In the genomic region with DNA sequence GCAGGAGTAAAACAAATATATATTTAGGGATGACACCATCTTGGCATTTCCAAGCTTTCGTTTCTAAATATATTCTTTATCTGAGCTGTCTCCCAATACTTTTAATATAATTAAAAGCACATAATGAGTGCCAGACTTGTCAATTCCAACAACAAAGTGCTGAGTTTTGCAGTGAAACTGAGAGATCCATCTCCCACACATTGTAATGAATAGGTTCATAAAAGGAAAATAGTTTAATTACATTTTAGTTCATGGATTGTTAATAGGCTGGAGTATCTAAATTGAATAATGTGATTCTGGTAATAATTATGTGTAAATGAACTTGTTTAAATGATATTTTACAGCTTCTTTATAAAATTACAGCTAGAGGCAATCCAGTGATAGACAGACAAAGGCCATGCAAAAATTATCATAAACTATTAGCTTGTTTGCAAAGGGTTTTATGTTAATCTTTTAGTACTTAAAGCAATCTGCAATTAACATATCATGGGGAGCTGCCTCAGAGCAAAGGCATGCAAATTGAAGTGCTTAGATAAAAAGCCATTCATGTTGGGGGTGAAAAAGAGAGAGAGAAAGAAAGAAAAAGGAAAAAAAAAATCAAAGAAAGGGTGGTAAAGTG, we compare ENCODE assay signal across 16 mouse cellular contexts.
DNase-seq lines count a peak whose midpoint lies in the region; ATAC-seq and TF ChIP-seq lines count a peak whose summit lies in the region.
"Had no signal": no experiment of that assay in that cellular context is flagged by ENCODE, and none has a peak within 500 bp of the region (broad histone marks: within the 10 kb centered on the region; RNA-seq: fewer than 3 reads in every experiment).

No protein-coding gene starts in this region.

- no peak overlapping the region for H3K4me2 ChIP-seq in kidney, embryonic 15.5 days
- H3K4me2 ChIP-seq in kidney, embryonic 14.5 days (replicated peaks; ENCODE audit: low read depth, low read length): no peak overlapping the region
- no peak overlapping the region for H3K4me2 ChIP-seq in stomach, embryonic 15.5 days
- H3K4me2 ChIP-seq in stomach, postnatal 0 days (replicated peaks; ENCODE audit: low read depth): no peak overlapping the region
- no peak overlapping the region for H3K4me2 ChIP-seq in forebrain, postnatal 0 days (ENCODE audit: low read depth)
- no peak overlapping the region for H3K4me2 ChIP-seq in neural tube, embryonic 15.5 days
- H3K4me2 ChIP-seq: limb, embryonic 15.5 days had no signal

- H3K4me1 ChIP-seq in kidney, embryonic 15.5 days: peaks cover 15% of the 10 kb centered on the region
- peaks cover 11% of the 10 kb centered on the region; the same call in 1 of the 2 replicates for H3K4me1 ChIP-seq in kidney, embryonic 14.5 days (ENCODE audit: control insufficient read depth, insufficient read depth, low read length)
- peaks cover 7% of the 10 kb centered on the region; the same call in 1 of the 2 replicates for H3K4me1 ChIP-seq in stomach, embryonic 15.5 days
- peaks cover 10% of the 10 kb centered on the region; the same call in 1 of the 2 replicates for H3K4me1 ChIP-seq in stomach, postnatal 0 days (replicated peaks; ENCODE audit: control insufficient read depth, insufficient read depth)
- no peaks in the 10 kb centered on the region for H3K4me1 ChIP-seq in forebrain, postnatal 0 days (ENCODE audit: insufficient read depth)
- peaks cover 18% of the 10 kb centered on the region for H3K4me1 ChIP-seq in neural tube, embryonic 15.5 days

- H3K27me3 ChIP-seq in kidney, embryonic 15.5 days: no peaks in the 10 kb centered on the region
- 0 out of 2 replicates have a peak, but pooled peaks cover 2% of the 10 kb centered on the region for H3K27me3 ChIP-seq in kidney, embryonic 14.5 days (ENCODE audit: control insufficient read depth, insufficient read depth, low read length)
- H3K27me3 ChIP-seq in stomach, embryonic 15.5 days (replicated peaks): no peaks in the 10 kb centered on the region
- H3K27me3 ChIP-seq in stomach, postnatal 0 days (ENCODE audit: control insufficient read depth, insufficient read depth, low read length): no peaks in the 10 kb centered on the region
- peaks cover 12% of the 10 kb centered on the region for H3K27me3 ChIP-seq in forebrain, postnatal 0 days (ENCODE audit: insufficient read depth, low read length)
- H3K27me3 ChIP-seq in neural tube, embryonic 15.5 days (replicated peaks): no peaks in the 10 kb centered on the region
- H3K27me3 ChIP-seq: limb, embryonic 15.5 days; neural tube, embryonic 12.5 days had no signal

- no peaks in the 10 kb centered on the region for H3K36me3 ChIP-seq in kidney, embryonic 15.5 days
- H3K36me3 ChIP-seq in kidney, embryonic 14.5 days (ENCODE audit: control insufficient read depth, insufficient read depth, low read length): no peaks in the 10 kb centered on the region
- no peaks in the 10 kb centered on the region for H3K36me3 ChIP-seq in stomach, embryonic 15.5 days
- H3K36me3 ChIP-seq in stomach, postnatal 0 days (ENCODE audit: control insufficient read depth, insufficient read depth, low read length): no peaks in the 10 kb centered on the region
- no peaks in the 10 kb centered on the region for H3K36me3 ChIP-seq in forebrain, postnatal 0 days (ENCODE audit: insufficient read depth)
- H3K36me3 ChIP-seq in neural tube, embryonic 15.5 days: no peaks in the 10 kb centered on the region
- H3K36me3 ChIP-seq: G1E; limb, embryonic 15.5 days; neural tube, embryonic 12.5 days had no signal

- TF ChIP-seq CTCF in stomach, postnatal 0 days (IDR thresholded peaks at IDR 0.05; ENCODE audit: low read depth): no peak
- no peak for TF ChIP-seq CTCF in forebrain, postnatal 0 days (IDR thresholded peaks at IDR 0.05; ENCODE audit: low read depth)

- DNase-seq in stomach, postnatal 0 days (ENCODE audit: low spot score): no peak
- DNase-seq in forebrain, postnatal 0 days: peak; percentile 47
- no peak for DNase-seq in layer of hippocampus, postnatal 25 days (ENCODE audit: extremely low spot score in 1 of 2, low spot score in 1 of 2)
- no peak for DNase-seq in layer of hippocampus, adult 18-20 months (ENCODE audit: low spot score in 2 of 2)
- DNase-seq: cerebellum, adult 11-12 months; layer of hippocampus, adult 9-11 months; liver, postnatal 0 days; thymus, postnatal 25 days had no signal

- peak overlapping the region; percentile 61; the same call in 1 of the 2 replicates for H3K27ac ChIP-seq in kidney, embryonic 15.5 days
- no peak overlapping the region for H3K27ac ChIP-seq in kidney, embryonic 14.5 days (ENCODE audit: low read depth, low read length)
- peak overlapping the region; percentile 73; the same call in 1 of the 2 replicates for H3K27ac ChIP-seq in stomach, embryonic 15.5 days
- no peak overlapping the region for H3K27ac ChIP-seq in stomach, postnatal 0 days (replicated peaks)
- H3K27ac ChIP-seq in forebrain, postnatal 0 days (ENCODE audit: low read depth, low read length): no peak overlapping the region
- peak overlapping the region; percentile 56; the same call in 1 of the 2 replicates for H3K27ac ChIP-seq in neural tube, embryonic 15.5 days (replicated peaks)

- no peak for ATAC-seq in kidney, embryonic 15.5 days (replicated peaks; ENCODE audit: low FRiP score)
- ATAC-seq in kidney, embryonic 14.5 days (ENCODE audit: low FRiP score, low TSS enrichment): no peak
- ATAC-seq in stomach, embryonic 15.5 days (ENCODE audit: insufficient read depth, low FRiP score, low read depth): no peak
- no peak for ATAC-seq in stomach, postnatal 0 days (ENCODE audit: low FRiP score, low TSS enrichment)
- peak; percentile 89 for ATAC-seq in forebrain, postnatal 0 days
- no peak for ATAC-seq in neural tube, embryonic 15.5 days (ENCODE audit: low FRiP score)
- ATAC-seq: liver, postnatal 0 days had no signal

- H3K9me3 ChIP-seq in kidney, embryonic 15.5 days (replicated peaks): no peaks in the 10 kb centered on the region
- no peaks in the 10 kb centered on the region for H3K9me3 ChIP-seq in kidney, embryonic 14.5 days (ENCODE audit: control insufficient read depth, low read length)
- no peaks in the 10 kb centered on the region for H3K9me3 ChIP-seq in stomach, embryonic 15.5 days
- no peaks in the 10 kb centered on the region for H3K9me3 ChIP-seq in stomach, postnatal 0 days (ENCODE audit: control insufficient read depth, low read length)
- H3K9me3 ChIP-seq in forebrain, postnatal 0 days (ENCODE audit: low read length): no peaks in the 10 kb centered on the region
- no peaks in the 10 kb centered on the region for H3K9me3 ChIP-seq in neural tube, embryonic 15.5 days (replicated peaks)
- H3K9me3 ChIP-seq: G1E; limb, embryonic 15.5 days; neural tube, embryonic 12.5 days had no signal

- no peak overlapping the region for H3K9ac ChIP-seq in kidney, embryonic 15.5 days
- H3K9ac ChIP-seq in kidney, embryonic 14.5 days (ENCODE audit: low read depth, low read length): no peak overlapping the region
- H3K9ac ChIP-seq in stomach, embryonic 15.5 days: no peak overlapping the region
- no peak overlapping the region for H3K9ac ChIP-seq in stomach, postnatal 0 days (ENCODE audit: low read length)
- H3K9ac ChIP-seq in forebrain, postnatal 0 days: no peak overlapping the region
- no peak overlapping the region for H3K9ac ChIP-seq in neural tube, embryonic 15.5 days (replicated peaks)
- H3K9ac ChIP-seq: limb, embryonic 15.5 days; liver, postnatal 0 days; neural tube, embryonic 12.5 days had no signal

- 50% methylated on average over 1 of the region's 1 CpGs for WGBS in kidney, embryonic 15.5 days
- WGBS in kidney, embryonic 14.5 days: 65% methylated on average over 1 of the region's 1 CpGs
- 43% methylated on average over 1 of the region's 1 CpGs for WGBS in stomach, embryonic 15.5 days
- WGBS in stomach, postnatal 0 days: 55% methylated on average over 1 of the region's 1 CpGs
- WGBS in forebrain, postnatal 0 days: 12% methylated on average over 1 of the region's 1 CpGs
- 30% methylated on average over 1 of the region's 1 CpGs for WGBS in neural tube, embryonic 15.5 days

- H3K4me3 ChIP-seq in kidney, embryonic 15.5 days (replicated peaks): no peak overlapping the region
- H3K4me3 ChIP-seq in kidney, embryonic 14.5 days (ENCODE audit: low read length): no peak overlapping the region
- no peak overlapping the region for H3K4me3 ChIP-seq in stomach, embryonic 15.5 days (replicated peaks)
- H3K4me3 ChIP-seq in stomach, postnatal 0 days (ENCODE audit: low read depth, low read length): no peak overlapping the region
- no peak overlapping the region for H3K4me3 ChIP-seq in forebrain, postnatal 0 days (ENCODE audit: low read depth, low read length)
- no peak overlapping the region for H3K4me3 ChIP-seq in neural tube, embryonic 15.5 days (replicated peaks)
- H3K4me3 ChIP-seq: erythroblast, embryonic 14.5 days; limb, embryonic 15.5 days; neural tube, embryonic 12.5 days had no signal

- TF ChIP-seq EP300 in stomach, postnatal 0 days (optimal IDR thresholded peaks at IDR 0.05): no peak

Comparison
In these comparisons a context has a peak if more than half of its experiments do, and no peak if none do; other contexts are left out.
1. H3K27ac ChIP-seq: peak in kidney, embryonic 15.5 days (single experiment), stomach, embryonic 15.5 days (single experiment) and neural tube, embryonic 15.5 days (single experiment); none in kidney, embryonic 14.5 days (single experiment), stomach, postnatal 0 days (single experiment) and forebrain, postnatal 0 days (single experiment).